Mouse (Mus musculus): Measurements from ENCODE around the gene Filip1l.

DNA sequence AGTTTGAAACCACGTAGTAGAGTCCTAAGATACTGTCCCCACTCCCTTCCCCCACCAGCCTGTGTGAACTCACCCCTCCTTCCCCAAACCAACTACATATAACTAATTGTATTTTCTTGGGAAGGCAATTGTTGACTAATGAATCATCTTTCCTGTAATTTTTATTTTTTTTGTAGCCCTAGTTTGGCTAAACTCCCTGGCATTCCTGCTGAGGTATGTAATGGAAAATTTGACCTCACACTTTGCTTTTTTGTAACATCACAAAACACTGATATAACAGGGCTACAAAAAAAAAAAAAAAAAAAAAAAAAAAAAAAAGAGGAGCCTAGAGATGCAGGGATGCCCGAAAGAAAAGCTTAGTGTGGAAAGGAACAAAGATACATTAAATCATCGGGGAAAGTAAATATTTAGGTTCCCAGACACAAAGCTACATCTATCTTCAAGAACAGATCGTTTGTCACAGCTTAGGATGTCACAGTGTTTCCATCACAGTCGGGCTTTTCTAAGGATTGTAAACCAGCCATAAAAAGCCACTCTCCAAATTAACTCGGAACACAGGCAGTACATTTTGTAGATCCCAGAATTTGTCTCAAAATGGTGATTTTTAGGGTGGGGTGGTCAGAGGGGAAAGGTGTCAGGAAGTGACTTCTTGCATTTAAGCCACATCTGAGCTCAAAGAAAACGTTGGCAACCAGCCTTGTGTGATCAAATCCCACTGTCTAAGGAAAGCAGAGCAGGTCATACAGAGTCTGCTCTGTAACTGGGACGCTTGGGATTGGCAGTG is 68.1 kb downstream of the Filip1l start:
- TF ChIP-seq POLR2A (IDR thresholded peaks at IDR 0.05; ENCODE audit: borderline replicate concordance, low read depth, low read length) (no peak), CTCF (IDR thresholded peaks at IDR 0.05; ENCODE audit: low read depth, low read length) (no peak)
